Mouse (Mus musculus): ENCODE measurements around the gene Wwox. TPM values are rescaled to one million over a fixed set of nuclear protein-coding genes. Genes with fewer than 3 reads are reported as not detected.

Gene Wwox
- polyA plus RNA-seq, 1 experiment = 17.3 TPM

GRCm38 (mm10) chr8:115213126-115213525, 773.7 kb downstream of the Wwox start:
- no peaks in the 10 kb centered on the region for H3K4me1 ChIP-seq (ENCODE audit: control insufficient read depth, insufficient read depth, low read length)
- TF ChIP-seq POLR2A (IDR thresholded peaks at IDR 0.05; ENCODE audit: extremely low read depth, insufficient read depth, low read length) = no peak
- no peak for TF ChIP-seq CTCF (IDR thresholded peaks at IDR 0.05; ENCODE audit: extremely low read depth, insufficient read depth, low read length)
- no peak overlapping the region for H3K27ac ChIP-seq (ENCODE audit: insufficient read depth, low read length)
- no peak overlapping the region for H3K4me3 ChIP-seq (ENCODE audit: insufficient read depth, low read length)

DNA sequence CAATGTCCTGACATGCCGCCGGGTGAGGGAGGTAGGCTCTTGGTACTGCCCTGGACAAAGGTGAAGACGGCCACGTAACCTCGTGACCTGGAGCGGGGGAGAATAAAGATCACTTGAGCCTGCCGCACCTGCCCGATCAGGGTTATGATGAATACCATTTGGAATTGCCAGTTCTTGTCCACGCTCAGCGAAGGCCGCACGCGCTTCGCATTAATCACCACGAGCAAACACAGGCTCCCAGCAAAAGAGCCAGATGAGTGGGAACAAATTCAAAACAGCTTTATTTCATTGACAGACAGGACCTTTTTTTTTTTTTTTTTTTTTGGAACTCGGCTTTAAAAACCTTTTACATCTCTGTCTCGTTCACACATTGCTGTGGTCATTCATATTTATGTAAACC, 775.4 kb downstream of the Wwox start:
- H3K4me1 ChIP-seq (ENCODE audit: control insufficient read depth, insufficient read depth, low read length) = no peaks in the 10 kb centered on the region
- H3K27ac ChIP-seq (ENCODE audit: insufficient read depth, low read length) = no peak overlapping the region
- no peak overlapping the region for H3K4me3 ChIP-seq (ENCODE audit: insufficient read depth, low read length)
- TF ChIP-seq POLR2A (IDR thresholded peaks at IDR 0.05; ENCODE audit: extremely low read depth, insufficient read depth, low read length) (no peak), CTCF (IDR thresholded peaks at IDR 0.05; ENCODE audit: extremely low read depth, insufficient read depth, low read length) (no peak)

- Histone ChIP-seq H3K4me1 (ENCODE audit: control insufficient read depth, insufficient read depth, low read length) (no peaks in the 10 kb centered on the region), H3K4me3 (ENCODE audit: insufficient read depth, low read length) (no peak overlapping the region), H3K27ac (ENCODE audit: insufficient read depth, low read length) (no peak overlapping the region)
- no peak for TF ChIP-seq POLR2A (IDR thresholded peaks at IDR 0.05; ENCODE audit: extremely low read depth, insufficient read depth, low read length)
- no peak for TF ChIP-seq CTCF (IDR thresholded peaks at IDR 0.05; ENCODE audit: extremely low read depth, insufficient read depth, low read length)
Measured at GRCm38 (mm10) chr8:115216801-115217200, 777.3 kb downstream of the Wwox start.

DNA sequence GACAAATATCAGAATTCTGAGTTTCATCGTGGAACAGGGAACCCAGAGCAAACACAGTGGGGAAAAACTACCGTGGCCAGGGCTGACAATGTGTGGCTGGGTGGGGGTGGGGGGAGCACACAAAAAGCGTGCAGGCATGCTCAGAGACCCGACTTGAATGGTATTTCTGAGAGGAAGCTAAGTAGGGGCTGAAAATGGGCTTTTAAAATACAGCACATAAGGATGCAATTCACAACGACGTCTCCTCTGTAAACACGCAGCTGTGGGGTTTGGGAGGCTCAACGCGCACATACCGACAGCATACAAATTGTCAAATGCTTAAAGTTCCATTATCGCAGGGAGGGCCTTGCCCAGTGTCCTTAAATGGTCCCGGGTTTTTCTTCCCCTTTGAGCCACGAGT, 783.1 kb downstream of the Wwox start:
- H3K4me1 ChIP-seq (ENCODE audit: control insufficient read depth, insufficient read depth, low read length) = no peaks in the 10 kb centered on the region
- H3K27ac ChIP-seq (ENCODE audit: insufficient read depth, low read length) = no peak overlapping the region
- TF ChIP-seq POLR2A (IDR thresholded peaks at IDR 0.05; ENCODE audit: extremely low read depth, insufficient read depth, low read length) (no peak), CTCF (IDR thresholded peaks at IDR 0.05; ENCODE audit: extremely low read depth, insufficient read depth, low read length) (no peak)
- H3K4me3 ChIP-seq (ENCODE audit: insufficient read depth, low read length) = no peak overlapping the region

GRCm38 (mm10) chr8:115226781-115227583, 787.5 kb downstream of the Wwox start:
- Histone ChIP-seq H3K4me1 (ENCODE audit: control insufficient read depth, insufficient read depth, low read length) (no peaks in the 10 kb centered on the region), H3K4me3 (ENCODE audit: insufficient read depth, low read length) (no peak overlapping the region), H3K27ac (ENCODE audit: insufficient read depth, low read length) (no peak overlapping the region)
- TF ChIP-seq CTCF (IDR thresholded peaks at IDR 0.05; ENCODE audit: extremely low read depth, insufficient read depth, low read length) (no peak), POLR2A (IDR thresholded peaks at IDR 0.05; ENCODE audit: extremely low read depth, insufficient read depth, low read length) (no peak)

- Histone ChIP-seq H3K27ac (ENCODE audit: insufficient read depth, low read length) (no peak overlapping the region), H3K4me3 (ENCODE audit: insufficient read depth, low read length) (no peak overlapping the region), H3K4me1 (ENCODE audit: control insufficient read depth, insufficient read depth, low read length) (no peaks in the 10 kb centered on the region)
- no peak for TF ChIP-seq POLR2A (IDR thresholded peaks at IDR 0.05; ENCODE audit: extremely low read depth, insufficient read depth, low read length)
- no peak for TF ChIP-seq CTCF (IDR thresholded peaks at IDR 0.05; ENCODE audit: extremely low read depth, insufficient read depth, low read length)
Measured at GRCm38 (mm10) chr8:115228903-115229302, 789.4 kb downstream of the Wwox start.

- Histone ChIP-seq H3K4me3 (ENCODE audit: insufficient read depth, low read length) (no peak overlapping the region), H3K4me1 (ENCODE audit: control insufficient read depth, insufficient read depth, low read length) (no peaks in the 10 kb centered on the region), H3K27ac (ENCODE audit: insufficient read depth, low read length) (no peak overlapping the region)
- TF ChIP-seq CTCF (IDR thresholded peaks at IDR 0.05; ENCODE audit: extremely low read depth, insufficient read depth, low read length) (no peak), POLR2A (IDR thresholded peaks at IDR 0.05; ENCODE audit: extremely low read depth, insufficient read depth, low read length) (no peak)
Measured at GRCm38 (mm10) chr8:115234068-115234467, 794.6 kb downstream of the Wwox start.

DNA sequence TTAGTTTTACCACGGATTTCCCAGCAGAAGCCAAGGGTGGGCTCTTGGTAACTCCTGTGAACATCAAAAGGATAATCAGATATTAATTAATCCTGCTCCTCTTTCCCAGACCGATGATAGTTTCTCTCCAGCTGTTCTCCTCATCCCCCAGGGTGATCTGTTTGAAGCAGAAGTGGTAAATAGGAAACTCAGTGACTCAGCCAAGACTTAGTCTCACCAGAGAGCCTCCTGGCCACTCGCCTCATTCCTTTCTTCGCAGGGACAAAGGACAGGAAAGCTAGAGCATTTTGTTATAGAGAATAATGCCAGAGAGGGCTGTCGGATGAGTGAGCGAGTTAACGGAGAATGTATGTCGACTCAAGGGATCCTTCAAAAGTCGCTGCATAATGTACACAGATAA, 798.1 kb downstream of the Wwox start:
- no peaks in the 10 kb centered on the region for H3K4me1 ChIP-seq (ENCODE audit: control insufficient read depth, insufficient read depth, low read length)
- no peak for TF ChIP-seq POLR2A (IDR thresholded peaks at IDR 0.05; ENCODE audit: extremely low read depth, insufficient read depth, low read length)
- TF ChIP-seq CTCF (IDR thresholded peaks at IDR 0.05; ENCODE audit: extremely low read depth, insufficient read depth, low read length) = no peak
- no peak overlapping the region for H3K27ac ChIP-seq (ENCODE audit: insufficient read depth, low read length)
- no peak overlapping the region for H3K4me3 ChIP-seq (ENCODE audit: insufficient read depth, low read length)

GRCm38 (mm10) chr8:115243465-115244027, 804.1 kb downstream of the Wwox start:
- H3K27ac ChIP-seq (ENCODE audit: insufficient read depth, low read length) = no peak overlapping the region
- H3K4me1 ChIP-seq (ENCODE audit: control insufficient read depth, insufficient read depth, low read length) = no peaks in the 10 kb centered on the region
- no peak overlapping the region for H3K4me3 ChIP-seq (ENCODE audit: insufficient read depth, low read length)
- TF ChIP-seq CTCF (IDR thresholded peaks at IDR 0.05; ENCODE audit: extremely low read depth, insufficient read depth, low read length) (no peak), POLR2A (IDR thresholded peaks at IDR 0.05; ENCODE audit: extremely low read depth, insufficient read depth, low read length) (no peak)
